Mouse (Mus musculus) stomach, postnatal 0 days (tissue): ENCODE data around the gene Cep112.

ENCODE experiments used
- CTCF ChIP-seq: IDR thresholded peaks from 2 replicates; pipeline ENCODE4 v1.5.1; 2016; ENCODE audit warnings: antibody characterized with exemption, low read depth, mild to moderate bottlenecking, moderate library complexity
- EP300 ChIP-seq: optimal IDR thresholded peaks from 2 replicates; pipeline ENCODE3; 2016; ENCODE audit warnings: antibody characterized with exemption

- TF ChIP-seq CTCF (no peak), EP300 (no peak)
These were observed 415.2 kb downstream of the Cep112 start for GRCm38 (mm10) chr11:108840195-108840594.
